Mouse (Mus musculus) midbrain, embryonic 16.5 days (tissue): ENCODE results near the gene Ep300. TPM values are rescaled to one million over a fixed set of nuclear protein-coding genes. Genes with fewer than 3 reads are reported as not detected.
"Not testable (repeated sequence)": the region's sequence is repeated elsewhere in the genome, so short reads cannot be mapped to it uniquely, and the experiment has no call there.

ENCODE experiments used
- ATAC-seq: fragments of 200-750 bp; cut with Nextera tagmentation; 2 replicates; pipeline ENCODE4 v1.8.0; 2017; ENCODE audit warnings: moderate TSS enrichment
- H3K27ac ChIP-seq: fragments of 300-500 bp; sonication (generic); 2 replicates; pipeline ENCODE4 v1.5.1; 2014; ENCODE audit warnings: mild to moderate bottlenecking, low read length, mixed read lengths
- H3K27me3 ChIP-seq: fragments of 300-500 bp; sonication (generic); 2 replicates; pipeline ENCODE4 v1.6.1; 2014; ENCODE audit warnings: low read depth, low read length, mixed read lengths; ENCODE audit not compliant: control insufficient read depth, insufficient read depth
- H3K36me3 ChIP-seq: fragments of 300-500 bp; sonication (generic); 2 replicates; pipeline ENCODE4 v1.6.1; 2014; ENCODE audit warnings: mild to moderate bottlenecking, low read length, moderate library complexity, mixed read lengths; ENCODE audit not compliant: control insufficient read depth, insufficient read depth
- H3K4me1 ChIP-seq: fragments of 300-500 bp; sonication (generic); 2 replicates; pipeline ENCODE4 v1.6.1; 2014; ENCODE audit warnings: mild to moderate bottlenecking, low read length, mixed read lengths; ENCODE audit not compliant: control insufficient read depth, insufficient read depth
- H3K4me2 ChIP-seq: fragments of 300-500 bp; sonication (generic); 2 replicates; pipeline ENCODE4 v1.6.1; 2014; ENCODE audit warnings: mild to moderate bottlenecking, low read length, mixed read lengths
- H3K4me3 ChIP-seq: fragments of 300-500 bp; sonication (generic); 2 replicates; pipeline ENCODE4 v1.5.1; 2014; ENCODE audit warnings: low read depth, mild to moderate bottlenecking, low read length, moderate library complexity, mixed read lengths
- H3K9ac ChIP-seq: fragments of 300-500 bp; sonication (generic); 2 replicates; pipeline ENCODE4 v1.6.1; 2014; ENCODE audit warnings: low read depth, low read length, mixed read lengths
- H3K9me3 ChIP-seq: fragments of 300-500 bp; sonication (generic); replicated peaks from 2 replicates; pipeline ENCODE4 v1.6.1; 2014; ENCODE audit warnings: mild to moderate bottlenecking, low read length, mixed read lengths; ENCODE audit not compliant: control insufficient read depth, poor library complexity, severe bottlenecking
- WGBS: fragments of 180-500 bp; shearing (Covaris S2); extraction: QIAGEN DNeasy Blood & Tissue Kit; methylation state at CpG from one replicate; pipeline ENCODE4 v1.1.7; 2014; 5-methylcytosine and 5-hydroxymethylcytosine counted together
- polyA plus RNA-seq: library from polyadenylated mRNA; unstranded; fragments of >200 nt; fragmentation: Nextera tagmentation; extraction: Ambion mirVana; gene quantifications from 2 replicates; pipeline ENCODE4 v1.2.1, GENCODE M21; 2015

Ep300 gene
- polyA plus RNA-seq, 1 experiment from 2014 or later: 18.9 TPM

DNA sequence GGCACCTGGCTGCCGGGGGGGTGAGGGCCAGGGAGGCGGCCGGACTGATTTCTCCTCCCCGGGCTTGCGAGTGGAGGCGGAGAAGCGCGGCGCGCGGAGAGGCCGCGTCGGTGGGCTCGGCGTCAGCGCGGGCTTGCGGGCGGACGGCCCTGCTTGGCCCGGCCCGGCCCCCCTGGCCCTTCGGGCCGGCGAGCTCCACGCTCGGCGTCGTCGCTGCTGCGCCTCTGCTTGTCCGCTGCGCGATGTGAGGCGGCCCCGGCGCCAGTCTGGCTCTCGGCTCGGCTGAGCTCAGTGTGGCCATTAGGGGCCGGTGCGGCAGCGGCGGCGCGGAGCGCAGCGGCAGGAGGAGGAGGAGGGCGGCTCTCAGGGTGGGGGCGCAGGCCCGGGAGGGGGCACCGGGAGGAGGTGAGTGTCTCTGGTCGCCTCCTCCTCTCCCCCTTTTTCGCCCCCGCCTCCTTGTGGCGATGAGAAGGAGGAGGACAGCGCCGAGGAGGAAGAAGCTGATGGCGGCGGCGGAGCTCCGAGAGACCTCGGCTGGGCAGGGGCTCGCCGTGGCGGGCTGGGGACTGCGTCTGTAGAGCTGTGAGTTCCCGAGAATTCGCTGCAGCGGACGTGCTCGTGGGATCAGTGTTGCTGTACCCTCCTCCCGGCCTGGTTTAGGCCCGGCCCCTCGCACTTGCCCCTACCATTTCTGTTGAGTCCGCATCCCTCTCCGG, 753 bp downstream of the Ep300 start:
- Histone ChIP-seq H3K36me3 (no peaks in the 10 kb centered on the region), H3K27me3 (no peaks in the 10 kb centered on the region), H3K27ac (peak overlapping the region; percentile 100), H3K9me3 (no peaks in the 10 kb centered on the region), H3K4me1 (peaks cover 33% of the 10 kb centered on the region), H3K9ac (peak overlapping the region; percentile 100), H3K4me3 (peak overlapping the region; percentile 92), H3K4me2 (peak overlapping the region; percentile 77)
- ATAC-seq: peak; percentile 81
- WGBS: under 1% methylated on average over 52 of the region's 77 CpGs

DNA sequence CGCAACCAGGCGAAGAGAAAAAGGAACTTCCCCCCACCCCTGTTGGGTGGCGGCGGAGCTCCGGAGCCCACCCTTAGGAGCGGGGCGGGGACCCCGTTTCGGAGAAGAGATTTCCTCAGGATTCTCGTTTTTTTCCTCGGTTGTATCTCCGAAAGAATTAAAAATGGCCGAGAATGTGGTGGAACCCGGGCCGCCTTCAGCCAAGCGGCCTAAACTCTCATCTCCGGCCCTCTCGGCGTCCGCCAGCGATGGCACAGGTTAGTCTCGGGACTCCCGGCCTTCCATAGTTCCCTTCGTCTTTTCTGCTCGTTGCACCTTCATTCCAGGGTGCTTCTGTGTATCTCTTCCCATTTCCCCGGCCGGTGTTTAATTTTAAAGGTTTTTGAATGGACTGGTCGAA, 1.3 kb downstream of the Ep300 start:
- Histone ChIP-seq H3K27me3 (no peaks in the 10 kb centered on the region), H3K4me3 (peak overlapping the region; percentile 92), H3K4me1 (peaks cover 33% of the 10 kb centered on the region), H3K4me2 (peak overlapping the region; percentile 77), H3K27ac (peak overlapping the region; percentile 100), H3K9ac (peak overlapping the region; percentile 100), H3K36me3 (no peaks in the 10 kb centered on the region), H3K9me3 (no peaks in the 10 kb centered on the region)
- ATAC-seq: no peak
- WGBS: under 1% methylated on average over 28 of the region's 28 CpGs

DNA sequence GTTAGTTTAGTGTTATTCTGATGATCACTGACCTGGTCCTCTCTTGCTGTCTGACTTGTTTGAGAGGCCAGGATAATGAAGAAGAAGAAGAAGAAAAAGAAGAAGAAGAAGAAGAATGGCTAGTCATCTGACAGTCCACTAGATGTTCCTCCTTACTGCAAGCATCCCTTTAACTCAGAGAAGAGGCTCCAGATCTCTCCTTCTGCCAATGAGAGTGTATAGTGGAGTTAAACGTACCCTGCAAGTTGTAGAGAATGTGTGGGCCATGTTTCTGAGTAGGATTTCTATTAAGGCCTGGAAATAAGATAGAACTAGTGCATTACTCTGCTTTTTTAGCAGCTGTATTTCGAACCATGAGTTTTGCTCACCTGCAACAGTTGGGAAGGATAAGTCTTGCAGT, 2.5 kb downstream of the Ep300 start:
- ATAC-seq: no peak
- Histone ChIP-seq H3K4me1 (peaks cover 33% of the 10 kb centered on the region), H3K9me3 (no peaks in the 10 kb centered on the region), H3K9ac (peak overlapping the region; percentile 100), H3K4me3 (peak overlapping the region; percentile 92), H3K27me3 (no peaks in the 10 kb centered on the region), H3K27ac (0 out of 2 replicates have a peak overlapping the region, but pooled peaks have one; percentile 100), H3K4me2 (peak overlapping the region; percentile 77), H3K36me3 (no peaks in the 10 kb centered on the region)
- WGBS: 45% methylated on average over 2 of the region's 2 CpGs

DNA sequence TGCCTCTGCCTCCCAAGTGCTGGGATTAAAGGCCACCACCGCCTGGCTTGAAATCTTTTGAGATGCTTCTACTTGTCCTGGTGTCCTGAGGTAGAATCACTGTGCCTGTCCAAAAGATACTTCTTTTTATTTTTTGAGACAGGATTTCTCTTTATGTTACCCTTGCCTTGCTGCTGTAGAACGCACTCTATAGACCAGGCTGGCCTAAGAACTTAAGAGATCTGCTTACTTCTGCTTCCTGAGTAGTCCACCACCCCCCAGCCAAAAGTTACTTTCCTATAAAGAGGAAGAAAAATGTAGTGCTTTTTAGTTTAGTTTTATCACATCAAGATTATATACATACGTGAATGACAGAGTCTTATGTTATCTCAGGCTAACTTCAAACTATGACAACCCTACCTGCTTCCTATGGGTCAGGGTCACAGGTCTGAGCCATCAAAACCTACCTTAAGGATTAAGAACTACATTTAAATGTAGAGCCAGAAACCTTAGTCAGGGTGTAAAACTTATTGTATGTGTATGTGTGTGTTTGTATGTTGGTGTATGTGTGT, 9.1 kb downstream of the Ep300 start:
- 98% methylated on average over 3 of the region's 3 CpGs for WGBS
- no peak for ATAC-seq

DNA sequence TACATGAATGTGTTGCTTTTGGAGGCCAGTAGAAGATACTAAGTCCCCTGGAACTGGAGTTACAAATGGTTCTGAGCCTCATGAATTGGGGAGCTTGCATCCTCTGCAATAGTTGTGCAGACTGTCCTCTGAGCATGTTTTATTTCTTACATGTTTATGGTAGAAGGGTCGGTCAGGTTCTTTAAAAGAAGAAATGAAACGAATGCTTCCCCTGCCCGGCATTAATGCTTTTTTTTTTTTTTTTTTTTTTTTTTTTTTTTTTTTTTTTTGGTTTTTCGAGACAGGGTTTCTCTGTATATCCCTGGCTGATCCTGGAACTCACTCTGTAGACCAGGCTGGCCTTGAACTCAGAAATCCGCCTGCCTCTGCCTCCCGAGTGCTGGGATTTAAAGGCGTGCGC, 13.6 kb downstream of the Ep300 start:
- not testable (repeated sequence) for H3K36me3 ChIP-seq, ATAC-seq, H3K9ac ChIP-seq, H3K27me3 ChIP-seq, H3K27ac ChIP-seq, H3K4me1 ChIP-seq, H3K9me3 ChIP-seq, H3K4me3 ChIP-seq, H3K4me2 ChIP-seq
- 92% methylated on average over 8 of the region's 8 CpGs for WGBS

More for the DNA sequence above, 9.1 kb downstream of the Ep300 start:
- Histone ChIP-seq H3K4me2 (no peak overlapping the region), H3K4me3 (no peak overlapping the region), H3K9me3 (no peaks in the 10 kb centered on the region), H3K27me3 (no peaks in the 10 kb centered on the region), H3K4me1 (peaks cover 16% of the 10 kb centered on the region), H3K9ac (no peak overlapping the region), H3K36me3 (no peaks in the 10 kb centered on the region), H3K27ac (no peak overlapping the region)

DNA sequence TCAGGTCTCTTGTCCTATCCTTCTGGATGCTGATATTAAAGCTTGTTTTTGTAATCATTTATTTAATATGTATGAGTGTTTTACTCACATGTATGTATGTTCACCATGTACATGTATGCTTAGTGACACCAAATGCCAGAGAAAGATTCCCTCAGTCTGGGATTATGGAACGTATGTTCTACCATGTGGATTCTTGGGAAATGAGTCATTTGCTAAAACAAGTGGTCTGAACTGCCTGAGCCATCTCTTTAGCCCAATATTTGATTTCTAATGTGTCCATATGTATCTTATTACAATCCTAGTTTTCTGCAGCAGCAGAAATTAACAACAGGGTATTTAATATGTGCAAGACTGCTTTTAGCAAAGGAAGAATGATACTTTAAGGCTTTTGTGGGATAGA, 20.1 kb downstream of the Ep300 start:
- ATAC-seq: no peak
- WGBS: 81% methylated on average over 1 of the region's 1 CpGs
- H3K36me3 ChIP-seq: peaks cover 13% of the 10 kb centered on the region
- no peaks in the 10 kb centered on the region for H3K9me3 ChIP-seq
- peaks cover 2% of the 10 kb centered on the region; the same call in 1 of the 2 replicates for H3K4me1 ChIP-seq
- H3K9ac ChIP-seq: no peak overlapping the region
- no peaks in the 10 kb centered on the region for H3K27me3 ChIP-seq
- H3K27ac ChIP-seq: no peak overlapping the region
- H3K4me3 ChIP-seq: no peak overlapping the region
- no peak overlapping the region for H3K4me2 ChIP-seq

DNA sequence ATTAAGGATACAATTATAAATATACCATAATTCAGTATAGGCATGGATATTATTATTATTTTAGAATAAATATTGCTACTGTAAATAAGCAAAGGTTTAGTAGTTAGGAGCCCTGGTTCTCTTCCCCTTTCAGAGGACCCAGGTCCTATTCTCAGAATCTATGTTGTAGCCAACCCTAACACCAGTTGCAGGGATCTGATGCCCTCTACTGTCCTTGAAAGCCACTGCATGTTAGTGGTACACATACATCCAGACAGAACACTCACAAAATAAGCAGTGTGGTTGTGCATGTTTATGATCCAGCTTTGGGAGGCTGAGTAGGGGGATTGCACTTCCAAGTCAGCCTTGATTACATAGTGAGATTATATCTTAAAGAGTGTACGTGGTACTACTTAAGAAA, 21.5 kb downstream of the Ep300 start:
- Histone ChIP-seq H3K4me3 (no peak overlapping the region), H3K9ac (no peak overlapping the region), H3K27ac (no peak overlapping the region), H3K36me3 (peaks cover 13% of the 10 kb centered on the region), H3K4me2 (no peak overlapping the region), H3K27me3 (no peaks in the 10 kb centered on the region), H3K4me1 (peaks cover 2% of the 10 kb centered on the region; the same call in 1 of the 2 replicates), H3K9me3 (no peaks in the 10 kb centered on the region)
- 86% methylated on average over 1 of the region's 1 CpGs for WGBS
- no peak for ATAC-seq

DNA sequence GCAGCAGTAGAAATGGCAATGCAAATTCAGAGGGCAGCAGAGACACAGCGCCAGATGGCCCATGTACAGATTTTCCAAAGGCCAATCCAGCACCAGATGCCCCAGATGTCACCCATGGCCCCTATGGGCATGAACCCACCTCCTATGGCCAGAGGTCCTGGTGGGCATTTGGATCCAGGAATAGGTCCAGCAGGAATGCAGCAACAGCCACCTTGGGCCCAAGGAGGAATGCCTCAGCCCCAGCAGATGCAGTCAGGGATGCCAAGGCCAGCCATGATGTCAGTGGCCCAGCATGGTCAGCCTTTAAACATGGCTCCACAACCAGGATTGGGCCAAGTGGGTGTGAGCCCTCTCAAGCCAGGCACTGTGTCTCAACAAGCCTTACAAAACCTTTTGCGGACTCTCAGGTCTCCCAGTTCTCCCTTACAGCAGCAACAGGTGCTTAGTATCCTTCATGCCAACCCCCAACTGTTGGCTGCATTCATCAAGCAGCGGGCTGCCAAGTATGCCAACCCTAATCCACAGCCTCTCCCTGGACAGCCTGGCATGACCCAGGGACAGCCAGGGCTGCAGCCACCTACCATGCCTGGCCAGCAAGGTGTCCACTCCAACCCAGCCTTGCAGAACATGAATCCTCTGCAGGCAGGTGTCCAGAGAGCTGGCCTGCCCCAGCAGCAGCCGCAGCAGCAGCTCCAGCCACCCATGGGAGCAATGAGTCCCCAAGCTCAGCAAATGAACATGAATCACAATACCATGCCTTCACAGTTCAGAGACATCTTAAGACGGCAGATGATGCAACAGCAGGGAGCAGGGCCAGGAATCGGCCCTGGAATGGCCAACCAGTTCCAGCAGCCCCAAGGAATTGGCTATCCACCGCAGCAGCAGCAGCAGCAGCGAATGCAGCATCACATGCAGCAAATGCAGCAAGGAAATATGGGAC, 64.6 kb downstream of the Ep300 start:
- WGBS: 95% methylated on average over 8 of the region's 8 CpGs
- no peaks in the 10 kb centered on the region for H3K4me1 ChIP-seq
- H3K36me3 ChIP-seq: peaks cover 29% of the 10 kb centered on the region
- no peak overlapping the region for H3K4me2 ChIP-seq
- no peaks in the 10 kb centered on the region for H3K9me3 ChIP-seq
- no peaks in the 10 kb centered on the region for H3K27me3 ChIP-seq
- no peak overlapping the region for H3K4me3 ChIP-seq
- no peak overlapping the region for H3K9ac ChIP-seq
- no peak for ATAC-seq
- no peak overlapping the region for H3K27ac ChIP-seq
